Mouse (Mus musculus) MEL (cell line): ENCODE data around the gene Anks1.

Experiments used
- CTCF ChIP-seq, 3 experiments: IDR thresholded peaks in 2 of 3; conservative IDR thresholded peaks in 1 of 3; 2 replicates each; pipeline ENCODE4 v1.5.1; 2011 to 2012; ENCODE audit warnings: low read length in 3 of 3, low read depth in 2 of 3, mild to moderate bottlenecking in 2 of 3, improper control_type of control experiment in 1 of 3, inconsistent platforms in 1 of 3, mixed read lengths in 1 of 3, moderate library complexity in 1 of 3; ENCODE audit not compliant: control insufficient read depth in 1 of 3, insufficient read depth in 1 of 3, poor library complexity in 1 of 3, severe bottlenecking in 1 of 3
- ELF1 ChIP-seq: IDR thresholded peaks from 2 replicates; pipeline ENCODE4 v1.6.1; 2014; ENCODE audit warnings: low read depth, mild to moderate bottlenecking, inconsistent platforms, low read length, improper control_type of control experiment, moderate library complexity
- EP300 ChIP-seq, 2 experiments: IDR thresholded peaks; 2 replicates each; pipeline ENCODE4 v1.6.1; 2011; ENCODE audit warnings: improper control_type of control experiment in 2 of 2, low read length in 2 of 2, low read depth in 1 of 2, mild to moderate bottlenecking in 1 of 2
- KAT2A ChIP-seq: conservative IDR thresholded peaks from 2 replicates; pipeline ENCODE4 v1.6.1; 2012; ENCODE audit warnings: low read depth, low read length, improper control_type of control experiment, inconsistent platforms
- MYC ChIP-seq: IDR thresholded peaks from 2 replicates; pipeline ENCODE4 v1.6.1; 2011; ENCODE audit warnings: low read depth, mild to moderate bottlenecking, low read length, improper control_type of control experiment, moderate library complexity
- POLR2A ChIP-seq, 2 experiments: IDR thresholded peaks; 2 replicates each; pipeline ENCODE4 v1.6.1; 2011 to 2012; ENCODE audit warnings: low read length in 2 of 2, mild to moderate bottlenecking in 2 of 2, control low read depth in 1 of 2, improper control_type of control experiment in 1 of 2, low read depth in 1 of 2, moderate library complexity in 1 of 2; ENCODE audit not compliant: control insufficient read depth in 1 of 2, insufficient read depth in 1 of 2, poor library complexity in 1 of 2
- RCOR1 ChIP-seq: IDR thresholded peaks from 2 replicates; pipeline ENCODE4 v1.6.1; 2012; ENCODE audit warnings: low read depth, mild to moderate bottlenecking, inconsistent platforms, low read length, improper control_type of control experiment
- USF1 ChIP-seq: IDR thresholded peaks from 2 replicates; pipeline ENCODE4 v1.6.1; 2014; ENCODE audit warnings: low read depth, mild to moderate bottlenecking, inconsistent platforms, low read length, improper control_type of control experiment, moderate library complexity
- ZMIZ1 ChIP-seq: IDR thresholded peaks from 2 replicates; pipeline ENCODE4 v1.6.1; 2012; ENCODE audit warnings: low read depth, mild to moderate bottlenecking, inconsistent platforms, low read length, improper control_type of control experiment, moderate library complexity

- TF ChIP-seq USF1, result no peak
- TF ChIP-seq POLR2A (IDR thresholded peaks at IDR 0.05; ENCODE audit: control insufficient read depth in 1 of 2, insufficient read depth in 1 of 2, low read depth in 1 of 2, low read length in 2 of 2, poor library complexity in 1 of 2), result no peak
- TF ChIP-seq KAT2A, result no peak
- no peak for TF ChIP-seq CTCF (IDR thresholded peaks at IDR 0.05 in 2 of 3, conservative IDR thresholded peaks at IDR 0.05 in 1 of 3; ENCODE audit: control insufficient read depth in 1 of 3, insufficient read depth in 1 of 3, low read depth in 2 of 3, low read length in 3 of 3, poor library complexity in 1 of 3, severe bottlenecking in 1 of 3)
- TF ChIP-seq RCOR1, result no peak
- no peak for TF ChIP-seq MYC
- no peak for TF ChIP-seq ZMIZ1
- no peak for TF ChIP-seq EP300 (IDR thresholded peaks at IDR 0.05; ENCODE audit: low read depth in 1 of 2, low read length in 2 of 2)
- TF ChIP-seq ELF1, result no peak
These were observed 161.2 kb downstream of the Anks1 start for GRCm38 (mm10) chr17:28070256-28070655.
